In the genomic region with DNA sequence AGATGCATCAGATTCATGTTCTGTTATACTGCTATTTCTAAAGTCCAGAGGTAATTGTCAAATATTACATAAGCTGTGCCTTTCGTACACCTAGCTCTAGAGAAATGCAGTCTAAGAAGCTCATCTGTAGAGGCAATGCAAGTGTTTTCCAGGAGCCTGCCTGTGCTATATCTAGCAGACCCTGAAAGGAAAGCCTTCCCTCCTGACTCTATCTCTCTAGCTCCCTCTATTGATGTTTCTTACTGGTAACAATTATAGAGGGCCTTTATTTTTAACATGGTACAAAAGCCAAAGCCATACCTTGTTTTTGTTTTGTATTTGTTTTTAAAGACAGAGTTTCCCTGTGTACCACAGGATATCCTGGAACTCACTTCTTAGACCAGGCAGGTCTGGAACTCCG, we compare ENCODE assay signal across 19 mouse cellular contexts. TPM values are rescaled to one million over a fixed set of nuclear protein-coding genes. Genes with fewer than 3 reads are reported as not detected.
DNase-seq lines count a peak whose midpoint lies in the region; ATAC-seq and TF ChIP-seq lines count a peak whose summit lies in the region.
"Had no signal": no experiment of that assay in that cellular context is flagged by ENCODE, and none has a peak within 500 bp of the region (broad histone marks: within the 10 kb centered on the region; RNA-seq: fewer than 3 reads in every experiment).

No protein-coding gene starts in this region.

- intact Hi-C loops in heart, adult 2 months (cut with DNase I): no loop called here
- intact Hi-C loops in heart, postnatal 36 days (cut with DNase I): no loop called here

- peaks cover 12% of the 10 kb centered on the region for H3K4me1 ChIP-seq in heart, adult 2 months (ENCODE audit: control insufficient read depth, insufficient read depth, low read length)
- no peaks in the 10 kb centered on the region for H3K4me1 ChIP-seq in lung, postnatal 0 days (ENCODE audit: insufficient read depth, low read depth, low read length)
- peaks cover 13% of the 10 kb centered on the region for H3K4me1 ChIP-seq in liver, embryonic 11.5 days (replicated peaks; ENCODE audit: control insufficient read depth, insufficient read depth, low read length)
- H3K4me1 ChIP-seq: hindbrain, embryonic 10.5 days; kidney, embryonic 15.5 days had no signal

- TF ChIP-seq EP300 in heart, adult 2 months (IDR thresholded peaks at IDR 0.05; ENCODE audit: insufficient read depth, low read depth, low read length): no peak
- no peak for TF ChIP-seq EP300 in lung, postnatal 0 days (IDR thresholded peaks at IDR 0.05)

- ATAC-seq in cerebellum, adult (ENCODE audit: insufficient number of reproducible peaks, low FRiP score, low TSS enrichment): no peak
- ATAC-seq in lung, postnatal 0 days: no peak
- ATAC-seq in liver, embryonic 11.5 days (replicated peaks; ENCODE audit: low FRiP score): no peak
- ATAC-seq: activated CD4-positive, CD25-positive, alpha-beta regulatory T cell, adult 4 months had no signal

- no peak overlapping the region for H3K27ac ChIP-seq in heart, adult 2 months
- no peak overlapping the region for H3K27ac ChIP-seq in lung, postnatal 0 days (ENCODE audit: low read length)
- no peak overlapping the region for H3K27ac ChIP-seq in liver, embryonic 11.5 days (ENCODE audit: low read depth, low read length)
- H3K27ac ChIP-seq: heart, embryonic 13.5 days; hindbrain, embryonic 10.5 days; kidney, embryonic 15.5 days; liver, embryonic 13.5 days; lung, embryonic 15.5 days; neural tube, embryonic 13.5 days had no signal

- H3K9ac ChIP-seq in heart, adult 2 months (ENCODE audit: low read depth, low read length): no peak overlapping the region
- H3K9ac ChIP-seq in lung, postnatal 0 days (replicated peaks; ENCODE audit: low read depth): no peak overlapping the region
- no peak overlapping the region for H3K9ac ChIP-seq in liver, embryonic 11.5 days (ENCODE audit: low read depth, low read length)
- H3K9ac ChIP-seq: heart, embryonic 13.5 days; kidney, embryonic 15.5 days; liver, embryonic 13.5 days; lung, embryonic 15.5 days; neural tube, embryonic 13.5 days had no signal

- 81% methylated on average over 2 of the region's 2 CpGs for WGBS in heart, adult 2 months
- WGBS in lung, postnatal 0 days: 83% methylated on average over 2 of the region's 2 CpGs
- 89% methylated on average over 2 of the region's 2 CpGs for WGBS in liver, embryonic 11.5 days

- peak; percentile 49 for DNase-seq in cerebellum, adult 9-10 months
- DNase-seq in heart, adult 2 months: no peak
- DNase-seq in heart, postnatal 36 days: no peak
- DNase-seq in lung, postnatal 0 days (ENCODE audit: low spot score): no peak
- DNase-seq in lung, postnatal 14 days: no peak
- peak; percentile 50 for DNase-seq in brain, adult 2 months (ENCODE audit: low read depth, low spot score)
- no peak for DNase-seq in liver, embryonic 11.5 days (ENCODE audit: low spot score)
- DNase-seq: adrenal gland, postnatal 14 days; gastrocnemius, postnatal 25 days; liver, embryonic 13.5 days; right cerebral cortex, postnatal 25 days; thymus, postnatal 36 days had no signal

- no peak overlapping the region for H3K4me2 ChIP-seq in lung, postnatal 0 days (replicated peaks; ENCODE audit: low read depth, low read length)
- H3K4me2 ChIP-seq in liver, embryonic 11.5 days: no peak overlapping the region
- H3K4me2 ChIP-seq: heart, embryonic 13.5 days; kidney, embryonic 15.5 days; liver, embryonic 13.5 days; lung, embryonic 15.5 days; neural tube, embryonic 13.5 days had no signal

- no peak overlapping the region for H3K4me3 ChIP-seq in heart, adult 2 months
- H3K4me3 ChIP-seq in lung, postnatal 0 days (ENCODE audit: low read depth, low read length): no peak overlapping the region
- no peak overlapping the region for H3K4me3 ChIP-seq in liver, embryonic 11.5 days (ENCODE audit: low read depth, low read length)
- H3K4me3 ChIP-seq: heart, embryonic 13.5 days; hindbrain, embryonic 10.5 days; kidney, embryonic 15.5 days; liver, embryonic 13.5 days; lung, embryonic 15.5 days; neural tube, embryonic 13.5 days had no signal

- TF ChIP-seq POLR2A in heart, adult 2 months (IDR thresholded peaks at IDR 0.05; ENCODE audit: insufficient read depth, low read depth, low read length): no peak

- no peaks in the 10 kb centered on the region for H3K27me3 ChIP-seq in heart, adult 2 months (ENCODE audit: control insufficient read depth, insufficient read depth, low read length)
- no peaks in the 10 kb centered on the region for H3K27me3 ChIP-seq in lung, postnatal 0 days (replicated peaks; ENCODE audit: insufficient read depth, low read length)
- no peaks in the 10 kb centered on the region for H3K27me3 ChIP-seq in liver, embryonic 11.5 days (replicated peaks; ENCODE audit: control insufficient read depth, insufficient read depth, low read length)
- H3K27me3 ChIP-seq: heart, embryonic 13.5 days; kidney, embryonic 15.5 days; liver, embryonic 13.5 days; lung, embryonic 15.5 days; neural tube, embryonic 13.5 days had no signal

- H3K79me2 ChIP-seq in heart, adult 2 months (replicated peaks; ENCODE audit: control insufficient read depth, insufficient read depth, low read length): peaks cover 2% of the 10 kb centered on the region

- no peaks in the 10 kb centered on the region for H3K9me3 ChIP-seq in lung, postnatal 0 days (ENCODE audit: low read length)
- no peaks in the 10 kb centered on the region for H3K9me3 ChIP-seq in liver, embryonic 11.5 days (ENCODE audit: control insufficient read depth, low read length)
- H3K9me3 ChIP-seq: heart, embryonic 13.5 days; hindbrain, embryonic 10.5 days; kidney, embryonic 15.5 days; liver, embryonic 13.5 days; lung, embryonic 15.5 days; neural tube, embryonic 13.5 days had no signal

- peak; percentile 56 for TF ChIP-seq CTCF in heart, adult 2 months (IDR thresholded peaks at IDR 0.05)
- peak; percentile 33 for TF ChIP-seq CTCF in lung, postnatal 0 days (IDR thresholded peaks at IDR 0.05)

- peaks cover 14% of the 10 kb centered on the region for H3K36me3 ChIP-seq in heart, adult 2 months (ENCODE audit: control insufficient read depth, insufficient read depth, low read length)
- no peaks in the 10 kb centered on the region for H3K36me3 ChIP-seq in lung, postnatal 0 days (ENCODE audit: insufficient read depth, low read length)
- H3K36me3 ChIP-seq in liver, embryonic 11.5 days (ENCODE audit: control insufficient read depth, insufficient read depth, low read length): no peaks in the 10 kb centered on the region
- H3K36me3 ChIP-seq: heart, embryonic 13.5 days; hindbrain, embryonic 10.5 days; kidney, embryonic 15.5 days; liver, embryonic 13.5 days; lung, embryonic 15.5 days; neural tube, embryonic 13.5 days had no signal

RNA-seq across cellular contexts. Expression of a gene that starts 28.1 kb away (rescaled TPM):
- 10 to 100 TPM; 24.7 TPM for total RNA-seq in heart, adult 2 months (2021)
- 23.6 and 31.3 TPM in 2 replicates for polyA plus RNA-seq in heart, adult 2 months (2012; rRNA removed)
- total RNA-seq in heart, postnatal 36 days (2021): 10 to 100 TPM; 23.7 TPM
- polyA plus RNA-seq in lung, postnatal 0 days (2015; fragmentation: Nextera tagmentation; extraction: Ambion mirVana): 7.0 and 7.9 TPM in 2 replicates
- polyA plus RNA-seq in liver, embryonic 11.5 days (2014; fragmentation: Nextera tagmentation; extraction: Ambion mirVana): 8.8 and 8.9 TPM in 2 replicates

Comparison
In these comparisons a context has a peak if more than half of its experiments do, and no peak if none do; other contexts are left out.
1. DNase-seq: peak in cerebellum, adult 9-10 months (single experiment) and brain, adult 2 months (single experiment); none in heart, adult 2 months (0 of 2), heart, postnatal 36 days (0 of 2), lung, postnatal 0 days (single experiment), lung, postnatal 14 days (single experiment) and liver, embryonic 11.5 days (single experiment).